36 mouse cellular contexts compared by ENCODE assay signal in genomic region chr15:98921510-98921909, GRCm38 (mm10). TPM values are rescaled to one million over a fixed set of nuclear protein-coding genes. Genes with fewer than 3 reads are reported as not detected.
"Had no signal": no experiment of that assay in that cellular context is flagged by ENCODE, and none has a peak within 500 bp of the region (broad histone marks: within the 10 kb centered on the region; RNA-seq: fewer than 3 reads in every experiment).

No protein-coding gene starts in this region.

- H3K9ac ChIP-seq: heart, embryonic 12.5 days; hindbrain, embryonic 12.5 days; hindbrain, embryonic 14.5 days; limb, embryonic 12.5 days; liver, embryonic 13.5 days had no signal

- H3K27me3 ChIP-seq: heart, embryonic 12.5 days; hindbrain, embryonic 12.5 days; limb, embryonic 12.5 days; liver, embryonic 13.5 days had no signal

- DNase-seq: gastrocnemius, postnatal 25 days; heart, adult 18-20 months; heart, postnatal 10 days; heart, postnatal 4 days; kidney, adult 11 months; kidney, postnatal 10 days; kidney, postnatal 25 days; kidney, postnatal 4 days; liver; liver, embryonic 13.5 days had no signal

- ATAC-seq: hindbrain, embryonic 16.5 days; inflammation-experienced regulatory T-cells, adult 6 months had no signal

- H3K4me2 ChIP-seq: heart, embryonic 12.5 days; hindbrain, embryonic 12.5 days; hindbrain, embryonic 14.5 days; limb, embryonic 12.5 days; liver, embryonic 11.5 days; liver, embryonic 13.5 days had no signal

- H3K4me3 ChIP-seq: heart, embryonic 10.5 days; heart, embryonic 12.5 days; hindbrain, embryonic 10.5 days; hindbrain, embryonic 12.5 days; layer of hippocampus, adult 2 months; left cerebral cortex, adult 2 months; limb, embryonic 10.5 days; limb, embryonic 12.5 days; liver, embryonic 13.5 days had no signal

- H3K36me3 ChIP-seq: heart, embryonic 12.5 days; hindbrain, embryonic 12.5 days; limb, embryonic 12.5 days; liver, embryonic 13.5 days had no signal

- H3K9me3 ChIP-seq: heart, embryonic 10.5 days; heart, embryonic 12.5 days; hindbrain, embryonic 10.5 days; hindbrain, embryonic 12.5 days; limb, embryonic 10.5 days; limb, embryonic 12.5 days; liver, embryonic 13.5 days had no signal

- H3K27ac ChIP-seq: heart, embryonic 10.5 days; hindbrain, embryonic 10.5 days; hindbrain, embryonic 12.5 days; hindbrain, embryonic 14.5 days; layer of hippocampus, adult 2 months; left cerebral cortex, adult 2 months; limb, embryonic 10.5 days; limb, embryonic 12.5 days; liver, embryonic 13.5 days had no signal

RNA-seq across cellular contexts. Expression of gene Dhh, which starts 23.2 kb away (rescaled TPM):
- total RNA-seq: granulocyte monocyte progenitor cell, adult 5-6 weeks had no signal

RNA-seq across cellular contexts. Expression of gene Gm49450, which starts 31.8 kb away (rescaled TPM):
- total RNA-seq: gastrocnemius, adult 18-20 months; gastrocnemius, adult 8-10 months; gastrocnemius, postnatal 25 days; gastrocnemius, postnatal 4 days; granulocyte monocyte progenitor cell, adult 5-6 weeks; heart, adult 18-20 months; heart, adult 8-10 months; heart, postnatal 10 days; heart, postnatal 25 days; heart, postnatal 4 days; layer of hippocampus, adult 2 months; layer of hippocampus, postnatal 10 days; layer of hippocampus, postnatal 25 days; left cerebral cortex, adult 2 months; left cerebral cortex, postnatal 14 days; left cerebral cortex, postnatal 36 days had no signal
- polyA plus RNA-seq: heart, embryonic 10.5 days; heart, embryonic 12.5 days; heart, embryonic 14.5 days; heart, embryonic 16.5 days; hindbrain, embryonic 10.5 days; hindbrain, embryonic 12.5 days; hindbrain, embryonic 14.5 days; hindbrain, embryonic 16.5 days; inflammation-experienced regulatory T-cells, adult 6 months; kidney, embryonic 14.5 days; kidney, embryonic 16.5 days; limb, embryonic 10.5 days; limb, embryonic 12.5 days; liver, embryonic 11.5 days; liver, embryonic 13.5 days had no signal
